20 mouse cellular contexts compared by ENCODE assay signal in genomic region chr15:77141711-77142110, GRCm38 (mm10).
DNase-seq lines count a peak whose midpoint lies in the region; TF ChIP-seq lines count a peak whose summit lies in the region.
"Had no signal": no experiment of that assay in that cellular context is flagged by ENCODE, and none has a peak within 500 bp of the region (broad histone marks: within the 10 kb centered on the region; RNA-seq: fewer than 3 reads in every experiment).

No protein-coding gene starts in this region.

- 75% methylated on average over 4 of the region's 4 CpGs for WGBS in kidney, adult 2 months

- no peaks in the 10 kb centered on the region for H3K27me3 ChIP-seq in kidney, adult 2 months (replicated peaks; ENCODE audit: control insufficient read depth, insufficient read depth, low read length)
- H3K27me3 ChIP-seq: forebrain, embryonic 12.5 days; hindbrain, embryonic 12.5 days; limb, embryonic 12.5 days; neural tube, embryonic 15.5 days; Patski had no signal

- no peaks in the 10 kb centered on the region for H3K36me3 ChIP-seq in kidney, adult 2 months (ENCODE audit: control insufficient read depth, insufficient read depth, low read length)
- H3K36me3 ChIP-seq: hindbrain, embryonic 12.5 days; neural tube, embryonic 15.5 days had no signal

- TF ChIP-seq CTCF in kidney, adult 2 months (conservative IDR thresholded peaks at IDR 0.05; ENCODE audit: insufficient read depth, insufficient read length, low read depth, low read length): no peak

- TF ChIP-seq POLR2A in kidney, adult 2 months (IDR thresholded peaks at IDR 0.05; ENCODE audit: low read depth, low read length): no peak

- no peak overlapping the region for H3K4me3 ChIP-seq in kidney, adult 2 months (ENCODE audit: insufficient read depth, low read depth, low read length)
- H3K4me3 ChIP-seq: forebrain, embryonic 12.5 days; hindbrain, embryonic 12.5 days; limb, embryonic 12.5 days; neural tube, embryonic 15.5 days had no signal

- intact Hi-C loops in heart, postnatal 25 days (cut with DNase I): loop anchor here (5.0 kb wide), 1 partner anchor 76 kb away; no protein-coding TSS in a partner anchor

- no peaks in the 10 kb centered on the region for H3K4me1 ChIP-seq in kidney, adult 2 months (ENCODE audit: control insufficient read depth, insufficient read depth, low read length)

- peak; percentile 48 to 54 for DNase-seq in heart, adult 18-20 months
- no peak for DNase-seq in heart, postnatal 25 days (ENCODE audit: low spot score)
- DNase-seq in kidney, adult 2 months: peak; percentile 15
- DNase-seq in kidney, postnatal 4 days: no peak
- DNase-seq in cerebellum, adult 18-20 months: peak; percentile 53 to 70
- DNase-seq in cerebellum, adult 9-11 months: peak; percentile 70
- no peak for DNase-seq in kidney, postnatal 14 days
- no peak for DNase-seq in layer of hippocampus, adult 18-20 months (ENCODE audit: low spot score in 2 of 2)
- DNase-seq: adrenal gland, postnatal 14 days; lung, embryonic 14.5 days; retina, postnatal 1 day; right cerebral cortex, postnatal 4 days; thymus, postnatal 14 days had no signal

- H3K27ac ChIP-seq in kidney, adult 2 months (ENCODE audit: insufficient read depth, low read depth, low read length): no peak overlapping the region
- H3K27ac ChIP-seq: forebrain, embryonic 12.5 days; hindbrain, embryonic 12.5 days; kidney, postnatal 0 days; limb, embryonic 12.5 days; macrophage; neural tube, embryonic 15.5 days had no signal

Comparison
In these comparisons a context has a peak if more than half of its experiments do, and no peak if none do; other contexts are left out.
1. DNase-seq: peak in heart, adult 18-20 months (2 of 2), kidney, adult 2 months (single experiment), cerebellum, adult 18-20 months (2 of 2) and cerebellum, adult 9-11 months (single experiment); none in heart, postnatal 25 days (single experiment), kidney, postnatal 4 days (0 of 2), kidney, postnatal 14 days (single experiment) and layer of hippocampus, adult 18-20 months (0 of 2).